Mouse (Mus musculus) embryonic fibroblast, embryonic 13.5 days (primary cell): ENCODE results near the gene Galntl6. TPM values are rescaled to one million over a fixed set of nuclear protein-coding genes. Genes with fewer than 3 reads are reported as not detected.
"Not testable (repeated sequence)": the region's sequence is repeated elsewhere in the genome, so short reads cannot be mapped to it uniquely, and the experiment has no call there.

Experiments used
- H3K27ac ChIP-seq: 2 replicates; pipeline ENCODE4 v1.5.1; 2012; ENCODE audit warnings: low read length, control low read depth, inconsistent platforms; ENCODE audit not compliant: insufficient read depth
- H3K4me1 ChIP-seq: 2 replicates; pipeline ENCODE4 v1.6.1; 2011; ENCODE audit warnings: low read length; ENCODE audit not compliant: control insufficient read depth, insufficient read depth
- H3K4me3 ChIP-seq: 2 replicates; pipeline ENCODE4 v1.5.1; 2011; ENCODE audit warnings: mild to moderate bottlenecking, control low read depth, low read length; ENCODE audit not compliant: insufficient read depth
- CTCF ChIP-seq: IDR thresholded peaks from 2 replicates; pipeline ENCODE4 v1.5.1; 2011; ENCODE audit warnings: mild to moderate bottlenecking, control low read depth, low read length, moderate library complexity, borderline replicate concordance; ENCODE audit not compliant: insufficient read depth
- POLR2A ChIP-seq: IDR thresholded peaks from 2 replicates; pipeline ENCODE4 v1.6.1; 2011; ENCODE audit warnings: low read depth, mild to moderate bottlenecking, control low read depth, low read length, moderate library complexity
- polyA plus RNA-seq: library from polyadenylated mRNA; stranded (reverse); fragments of >200 nt; gene quantifications from 2 replicates; pipeline ENCODE4 v1.2.4, GENCODE M21; 2011; ENCODE audit warnings: low read depth; ENCODE audit not compliant: missing spikeins, insufficient read length

Gene Galntl6
- polyA plus RNA-seq, 1 experiment, result not detected

DNA sequence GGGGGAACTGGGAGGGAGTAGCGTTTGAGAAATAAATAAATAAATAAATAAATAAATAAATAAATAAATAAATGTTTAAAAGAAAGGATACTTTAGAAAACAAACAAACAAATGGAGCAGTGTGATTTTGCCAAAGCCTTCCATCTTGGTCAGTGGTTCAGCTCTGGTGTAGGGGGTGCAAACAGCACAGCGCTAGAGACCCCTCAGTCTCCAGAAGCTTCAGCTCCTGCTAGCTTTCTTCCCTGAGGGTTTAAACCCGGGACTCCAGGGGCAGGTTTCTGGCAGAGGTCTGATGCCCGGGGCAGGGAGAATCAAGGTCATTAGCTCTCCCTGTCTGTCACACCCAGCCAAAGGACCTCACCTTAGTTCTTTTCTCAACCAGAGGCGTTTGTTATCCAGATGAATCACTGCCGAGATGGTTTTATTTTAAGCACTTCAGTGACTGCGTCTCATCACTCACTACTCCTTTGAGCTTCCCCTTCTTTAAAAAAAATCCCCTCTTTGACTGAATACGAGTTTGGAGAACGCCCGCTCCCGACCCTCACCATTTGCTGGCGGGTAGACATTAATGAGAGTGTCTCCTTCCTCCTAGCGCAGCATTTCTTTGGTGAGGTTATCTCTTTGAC, 1146.6 kb downstream of the Galntl6 start:
- Histone ChIP-seq H3K4me3 (no peak overlapping the region), H3K4me1 (no peaks in the 10 kb centered on the region; the same call in 1 of the 2 replicates), H3K27ac (no peak overlapping the region)
- TF ChIP-seq CTCF, result no peak
- no peak for TF ChIP-seq POLR2A

DNA sequence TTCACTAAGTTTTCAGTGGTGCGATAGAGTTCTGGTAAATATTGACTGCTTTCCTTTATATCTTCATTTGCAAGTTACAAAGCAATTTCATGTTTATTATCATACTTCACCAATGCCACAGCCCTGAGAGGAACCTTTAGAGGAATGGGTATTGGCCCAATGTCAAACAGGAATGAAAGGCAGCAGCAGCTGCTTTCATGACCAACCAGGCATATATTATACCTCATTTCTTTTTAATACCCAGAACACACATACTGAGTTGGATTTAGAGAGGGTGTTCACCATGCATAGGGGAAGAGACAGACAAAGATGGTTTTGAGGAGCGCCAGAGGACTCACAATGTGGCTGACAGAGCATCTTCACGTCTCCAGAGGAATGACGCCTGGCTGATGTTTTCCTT, 1147.2 kb downstream of the Galntl6 start:
- no peak overlapping the region for H3K4me3 ChIP-seq
- H3K27ac ChIP-seq, result no peak overlapping the region
- H3K4me1 ChIP-seq, result no peaks in the 10 kb centered on the region; the same call in 1 of the 2 replicates
- TF ChIP-seq CTCF (no peak), POLR2A (no peak)

DNA sequence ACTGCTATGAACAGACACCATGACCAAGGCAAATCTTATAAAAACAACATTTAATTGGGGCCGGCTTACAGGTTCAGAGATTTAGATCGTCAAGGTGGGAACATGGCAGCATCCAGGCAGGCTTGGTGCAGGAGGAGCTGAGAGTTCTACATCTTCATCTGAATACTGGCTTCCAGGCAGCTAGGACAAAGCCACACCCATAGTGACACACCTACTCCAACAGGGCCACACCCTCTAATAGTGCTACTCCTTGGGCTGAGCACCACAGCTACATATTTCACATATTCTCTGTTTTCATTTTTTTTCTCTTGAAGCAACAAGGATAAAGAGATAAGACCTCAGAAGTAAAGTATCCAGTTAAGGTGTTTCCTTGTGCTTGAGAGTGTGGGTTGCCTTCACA, 1149.8 kb downstream of the Galntl6 start:
- not testable (repeated sequence) for H3K27ac ChIP-seq, H3K4me1 ChIP-seq

DNA sequence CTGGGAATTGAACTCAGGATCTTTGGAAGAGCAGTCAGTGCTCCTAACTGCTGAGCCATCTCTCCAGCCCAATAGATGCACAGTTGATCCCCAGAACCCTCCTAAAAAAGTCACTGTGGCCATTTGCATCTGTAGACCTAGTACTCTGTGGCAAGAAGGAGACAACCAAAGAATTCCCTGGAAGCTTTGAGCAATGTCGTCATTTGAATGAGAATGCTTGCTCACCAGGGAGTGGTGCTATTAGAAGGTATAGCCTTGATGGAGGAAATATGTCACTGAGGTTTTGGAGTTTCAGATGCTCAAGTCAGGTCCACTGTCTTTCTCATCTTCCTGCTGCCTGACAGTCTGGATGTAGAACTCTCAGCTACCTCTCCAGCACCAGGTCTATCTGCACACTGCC, 1151.5 kb downstream of the Galntl6 start:
- no peak for TF ChIP-seq POLR2A
- TF ChIP-seq CTCF, result no peak
- Histone ChIP-seq H3K27ac (no peak overlapping the region), H3K4me1 (no peaks in the 10 kb centered on the region; the same call in 1 of the 2 replicates), H3K4me3 (no peak overlapping the region)

More for the DNA sequence above, 1149.8 kb downstream of the Galntl6 start:
- not testable (repeated sequence) for H3K4me3 ChIP-seq

DNA sequence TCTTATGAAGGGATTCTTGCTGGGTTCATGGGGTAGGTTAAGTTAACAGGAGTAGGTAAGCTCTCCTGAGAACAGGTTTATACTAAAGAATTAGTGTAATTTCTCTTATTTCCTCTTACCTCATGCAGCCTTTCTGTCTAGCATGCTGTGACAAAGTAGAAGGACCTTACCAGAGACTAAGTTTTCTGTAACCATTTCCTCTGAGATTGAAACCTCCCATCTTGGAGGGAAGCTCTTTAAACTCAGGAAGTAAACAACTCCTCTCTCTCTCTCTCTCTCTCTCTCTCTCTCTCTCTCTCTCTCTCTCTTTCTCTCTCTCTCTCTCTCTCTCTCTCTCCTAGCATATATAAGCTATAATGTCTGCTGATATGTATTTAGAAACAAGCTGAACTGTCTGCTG, 1153.6 kb downstream of the Galntl6 start:
- no peak overlapping the region for H3K4me3 ChIP-seq
- no peak overlapping the region for H3K27ac ChIP-seq
- TF ChIP-seq CTCF, result no peak
- no peak for TF ChIP-seq POLR2A
- H3K4me1 ChIP-seq, result no peaks in the 10 kb centered on the region

DNA sequence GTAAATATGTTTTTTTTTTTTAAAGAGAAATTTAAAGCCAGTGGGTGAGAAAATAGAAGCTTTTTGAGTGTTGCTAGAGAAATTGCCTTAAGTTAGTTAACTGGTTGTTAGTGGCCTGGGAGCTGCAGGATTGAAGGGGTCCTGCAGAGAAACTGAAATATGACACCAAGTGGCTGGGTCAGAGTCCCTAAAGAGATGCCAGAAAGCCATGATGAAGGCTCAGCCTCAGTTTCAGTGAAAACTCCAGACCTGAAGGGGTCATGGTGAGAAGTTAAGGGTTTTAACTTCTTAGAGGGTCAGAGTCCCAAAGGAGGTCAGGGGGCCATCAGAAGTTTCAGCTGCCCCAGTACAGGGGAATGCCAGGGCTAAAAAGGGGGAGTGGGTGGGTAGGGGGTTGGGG, 1155.0 kb downstream of the Galntl6 start:
- Histone ChIP-seq H3K27ac (no peak overlapping the region), H3K4me3 (no peak overlapping the region), H3K4me1 (no peaks in the 10 kb centered on the region)
- TF ChIP-seq POLR2A (no peak), CTCF (no peak)

DNA sequence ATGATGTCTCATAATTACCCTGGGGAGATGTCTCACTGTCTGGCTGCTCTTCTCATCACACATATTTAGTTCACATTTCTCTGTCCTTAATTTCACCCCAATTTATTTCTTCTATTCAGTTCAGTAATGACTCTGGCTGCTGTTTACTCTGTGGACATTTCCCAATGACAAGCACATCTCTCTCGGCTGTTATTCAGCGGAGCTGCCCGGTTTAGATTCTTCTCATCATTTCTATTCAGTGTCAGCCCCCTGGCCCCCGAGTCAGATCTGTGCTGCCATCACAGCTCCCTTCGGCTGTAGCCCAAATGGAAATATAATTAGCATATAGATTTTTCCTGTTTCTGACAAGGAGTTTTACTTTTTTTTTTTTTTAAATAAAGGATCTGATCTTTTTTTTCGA, 1158.4 kb downstream of the Galntl6 start:
- no peak overlapping the region for H3K27ac ChIP-seq
- no peak for TF ChIP-seq CTCF
- no peak overlapping the region for H3K4me3 ChIP-seq
- no peaks in the 10 kb centered on the region for H3K4me1 ChIP-seq

DNA sequence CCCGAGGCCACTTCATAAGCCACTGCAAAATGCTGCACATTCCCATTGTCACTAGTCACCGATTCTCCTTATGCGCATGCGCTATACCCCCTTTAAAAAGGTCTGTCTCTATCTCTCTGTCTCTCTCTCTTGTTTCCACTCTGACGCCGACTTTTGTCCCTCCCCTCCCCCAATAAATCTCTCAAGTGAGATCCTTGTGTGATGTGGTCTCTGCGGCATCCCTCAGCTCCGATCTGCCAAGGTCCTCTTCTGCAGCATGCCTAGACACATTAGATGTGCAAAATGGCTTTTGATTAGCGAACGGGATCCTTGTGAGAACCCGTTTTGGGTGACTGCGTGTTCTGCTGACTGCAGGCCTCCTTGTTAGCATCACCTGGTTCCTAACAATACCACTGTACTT, 1168.8 kb downstream of the Galntl6 start:
- Histone ChIP-seq H3K4me1 (no peaks in the 10 kb centered on the region), H3K4me3 (no peak overlapping the region)
- TF ChIP-seq POLR2A (no peak), CTCF (no peak)

DNA sequence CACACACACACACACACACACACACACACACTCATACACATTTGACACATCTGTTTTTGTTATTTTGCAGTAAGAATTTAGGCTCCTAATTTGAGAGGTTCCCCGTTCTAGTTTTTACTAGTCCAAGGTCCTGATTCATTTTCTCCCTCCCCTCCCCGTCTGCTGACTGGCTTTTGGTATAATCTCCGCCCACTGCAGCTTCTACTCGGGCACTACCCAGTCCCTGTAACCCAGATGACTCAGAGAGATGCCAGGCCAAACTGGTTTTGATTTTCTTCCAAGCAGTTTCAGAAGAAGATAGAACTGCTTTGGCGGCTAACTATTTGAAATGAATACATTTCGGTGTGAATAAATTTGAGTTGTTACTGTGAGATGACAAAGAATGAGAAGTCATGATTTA, 1170.5 kb downstream of the Galntl6 start:
- TF ChIP-seq CTCF (no peak), POLR2A (no peak)
- no peak overlapping the region for H3K4me3 ChIP-seq
- no peak overlapping the region for H3K27ac ChIP-seq
- no peaks in the 10 kb centered on the region for H3K4me1 ChIP-seq

More for the DNA sequence above, 1168.8 kb downstream of the Galntl6 start:
- H3K27ac ChIP-seq, result no peak overlapping the region

DNA sequence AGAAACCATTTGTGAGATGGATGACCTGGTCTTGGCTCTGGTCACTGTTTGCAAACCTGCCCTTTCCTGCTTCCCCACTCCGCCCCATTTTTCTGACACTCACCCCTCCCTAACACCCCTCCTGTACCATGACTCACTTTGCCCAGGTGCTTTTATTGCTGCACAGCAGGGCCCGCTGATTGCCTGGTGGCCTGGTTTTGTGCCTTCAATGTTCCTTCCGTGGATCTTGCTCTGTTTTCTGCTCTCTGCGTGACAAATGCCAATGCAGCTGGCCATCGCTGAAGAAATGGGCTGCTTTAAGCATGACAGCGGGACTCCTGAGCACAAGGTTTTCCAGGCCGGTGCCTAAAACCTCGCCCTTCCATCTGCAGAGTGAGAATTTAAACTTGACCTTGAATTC, 1171.1 kb downstream of the Galntl6 start:
- no peak overlapping the region for H3K27ac ChIP-seq
- H3K4me3 ChIP-seq, result no peak overlapping the region
- no peak for TF ChIP-seq CTCF
- no peak for TF ChIP-seq POLR2A
- no peaks in the 10 kb centered on the region for H3K4me1 ChIP-seq

DNA sequence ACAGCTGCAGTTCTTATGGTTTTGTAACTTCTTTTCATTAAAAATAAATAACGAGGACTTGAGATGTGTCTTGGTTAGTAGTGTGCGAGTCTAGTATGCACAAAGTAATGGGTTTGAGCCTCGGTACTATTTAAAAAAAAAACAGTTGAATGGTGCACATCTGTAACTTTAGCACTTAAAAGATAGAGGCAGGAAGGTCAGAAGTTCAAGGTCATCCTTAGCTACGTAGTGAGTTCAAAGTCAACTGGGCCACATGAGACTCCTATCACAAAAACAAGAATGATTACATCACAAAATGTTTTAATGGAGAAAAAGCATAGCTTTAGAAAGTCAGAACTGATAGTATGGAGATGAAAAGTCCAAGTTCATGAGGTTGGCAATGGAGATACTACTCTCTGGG, 1175.2 kb downstream of the Galntl6 start:
- Histone ChIP-seq H3K4me1 (peaks cover 6% of the 10 kb centered on the region; the same call in 1 of the 2 replicates), H3K27ac (no peak overlapping the region), H3K4me3 (no peak overlapping the region)
- TF ChIP-seq POLR2A (no peak), CTCF (no peak)
